Mouse (Mus musculus) bone marrow, adult 2 months (tissue): ENCODE results near the gene Olfr603.
"Not testable (repeated sequence)": the region's sequence is repeated elsewhere in the genome, so short reads cannot be mapped to it uniquely, and the experiment has no call there.

ENCODE experiments used
- CTCF ChIP-seq: fragments of 200-500 bp; IDR thresholded peaks from 2 replicates; pipeline ENCODE4 v1.5.1; 2011; ENCODE audit warnings: low read length, control low read depth; ENCODE audit not compliant: control insufficient read depth, insufficient read depth
- POLR2A ChIP-seq: fragments of 200-500 bp; IDR thresholded peaks from 2 replicates; pipeline ENCODE4 v1.6.1; 2011; ENCODE audit warnings: low read depth, mild to moderate bottlenecking, control low read depth, low read length, borderline replicate concordance; ENCODE audit not compliant: control insufficient read depth

DNA sequence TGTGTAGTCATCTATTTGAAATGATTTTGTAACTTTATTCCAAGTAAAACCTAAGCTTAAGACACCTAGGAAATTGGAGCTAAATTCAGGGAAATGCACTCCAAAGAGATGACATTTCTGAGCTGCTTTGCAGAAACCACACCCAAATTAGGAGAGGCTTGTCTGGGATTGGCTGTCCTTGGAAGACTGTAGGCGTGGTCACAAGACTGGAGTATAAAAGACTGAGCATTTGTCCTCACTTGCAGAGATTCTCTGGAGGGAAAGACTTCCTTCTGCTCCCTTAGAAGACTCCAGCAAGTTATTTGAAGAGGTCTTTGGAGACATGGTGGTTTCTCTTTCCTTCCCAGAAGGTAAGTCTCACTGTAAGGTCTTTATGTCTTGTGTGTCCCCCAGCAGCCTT lies 28.8 kb upstream of the Olfr603 start, which contains the start of gene Usp17lc:
- TF ChIP-seq POLR2A, CTCF: not testable (repeated sequence)
